Mouse (Mus musculus) ES-Bruce4 (cell line): ENCODE measurements around the gene Hnrnpu.

Source experiments
- CTCF ChIP-seq: IDR thresholded peaks from one replicate; pipeline ENCODE4 v1.8.1; 2011; ENCODE audit warnings: low read depth, low read length
- EP300 ChIP-seq: IDR thresholded peaks from 2 replicates; pipeline ENCODE4 v1.6.1; 2011; ENCODE audit warnings: low read depth, low read length; ENCODE audit not compliant: insufficient read depth

GRCm38 (mm10) chr1:178329946-178330345 lies 7.7 kb downstream of the Hnrnpu start:
- TF ChIP-seq EP300 (no peak), CTCF (no peak)
